Mouse (Mus musculus): Measurements from ENCODE around the gene Ctps. TPM values are rescaled to one million over a fixed set of nuclear protein-coding genes. Genes with fewer than 3 reads are reported as not detected.

Gene Ctps
- total and polyA plus RNA-seq, 3 experiments: 12.5 to 31.1 (median 30.0) TPM

- no peaks in the 10 kb centered on the region for H3K79me2 ChIP-seq (replicated peaks; ENCODE audit: control insufficient read depth, insufficient read depth, low read length)
- 85% methylated on average over 3 of the region's 3 CpGs for WGBS
- H3K27ac ChIP-seq: no peak overlapping the region
- no peaks in the 10 kb centered on the region for H3K4me1 ChIP-seq (ENCODE audit: control insufficient read depth, insufficient read depth, low read length)
- H3K9ac ChIP-seq (ENCODE audit: low read depth, low read length): no peak overlapping the region
- TF ChIP-seq CTCF (IDR thresholded peaks at IDR 0.05): no peak
- no peak for TF ChIP-seq POLR2A (IDR thresholded peaks at IDR 0.05; ENCODE audit: insufficient read depth, low read depth, low read length)
- no peak for TF ChIP-seq EP300 (IDR thresholded peaks at IDR 0.05; ENCODE audit: insufficient read depth, low read depth, low read length)
- DNase-seq: no peak
- H3K4me3 ChIP-seq: no peak overlapping the region
- H3K27me3 ChIP-seq (ENCODE audit: control insufficient read depth, insufficient read depth, low read length): no peaks in the 10 kb centered on the region
- intact Hi-C loops (cut with DNase I): no loop called here
- no peaks in the 10 kb centered on the region; the same call in 1 of the 2 replicates for H3K36me3 ChIP-seq (ENCODE audit: control insufficient read depth, insufficient read depth, low read length)
These were observed 47.0 kb downstream of the Ctps start for GRCm38 (mm10) chr4:120523092-120523491.

- Histone ChIP-seq H3K27ac (no peak overlapping the region), H3K27me3 (ENCODE audit: control insufficient read depth, insufficient read depth, low read length) (no peaks in the 10 kb centered on the region), H3K4me3 (no peak overlapping the region), H3K4me1 (ENCODE audit: control insufficient read depth, insufficient read depth, low read length) (no peaks in the 10 kb centered on the region), H3K9ac (ENCODE audit: low read depth, low read length) (no peak overlapping the region), H3K79me2 (replicated peaks; ENCODE audit: control insufficient read depth, insufficient read depth, low read length) (no peaks in the 10 kb centered on the region), H3K36me3 (ENCODE audit: control insufficient read depth, insufficient read depth, low read length) (no peaks in the 10 kb centered on the region; the same call in 1 of the 2 replicates)
- DNase-seq: no peak
- intact Hi-C loops (cut with DNase I): no loop called here
- WGBS: 79% methylated on average over 4 of the region's 4 CpGs
- no peak for TF ChIP-seq CTCF (IDR thresholded peaks at IDR 0.05)
- TF ChIP-seq EP300 (IDR thresholded peaks at IDR 0.05; ENCODE audit: insufficient read depth, low read depth, low read length): no peak
- TF ChIP-seq POLR2A (IDR thresholded peaks at IDR 0.05; ENCODE audit: insufficient read depth, low read depth, low read length): no peak
These were observed 47.7 kb downstream of the Ctps start for GRCm38 (mm10) chr4:120522351-120522750.

- H3K36me3 ChIP-seq (ENCODE audit: control insufficient read depth, insufficient read depth, low read length): no peaks in the 10 kb centered on the region; the same call in 1 of the 2 replicates
- H3K4me1 ChIP-seq (ENCODE audit: control insufficient read depth, insufficient read depth, low read length): no peaks in the 10 kb centered on the region
- H3K79me2 ChIP-seq (replicated peaks; ENCODE audit: control insufficient read depth, insufficient read depth, low read length): no peaks in the 10 kb centered on the region
- no peaks in the 10 kb centered on the region for H3K27me3 ChIP-seq (ENCODE audit: control insufficient read depth, insufficient read depth, low read length)
- no peak overlapping the region for H3K4me3 ChIP-seq
- intact Hi-C loops (cut with DNase I): no loop called here
- no peak overlapping the region for H3K27ac ChIP-seq
- no peak for DNase-seq
- 85% methylated on average over 5 of the region's 5 CpGs for WGBS
- no peak overlapping the region for H3K9ac ChIP-seq (ENCODE audit: low read depth, low read length)
- no peak for TF ChIP-seq CTCF (IDR thresholded peaks at IDR 0.05)
- no peak for TF ChIP-seq POLR2A (IDR thresholded peaks at IDR 0.05; ENCODE audit: insufficient read depth, low read depth, low read length)
- no peak for TF ChIP-seq EP300 (IDR thresholded peaks at IDR 0.05; ENCODE audit: insufficient read depth, low read depth, low read length)
These were observed 48.3 kb downstream of the Ctps start for GRCm38 (mm10) chr4:120521761-120522160.

- Histone ChIP-seq H3K36me3 (ENCODE audit: control insufficient read depth, insufficient read depth, low read length) (peaks cover 2% of the 10 kb centered on the region), H3K27me3 (ENCODE audit: control insufficient read depth, insufficient read depth, low read length) (no peaks in the 10 kb centered on the region), H3K4me1 (ENCODE audit: control insufficient read depth, insufficient read depth, low read length) (no peaks in the 10 kb centered on the region), H3K4me3 (no peak overlapping the region), H3K79me2 (replicated peaks; ENCODE audit: control insufficient read depth, insufficient read depth, low read length) (no peaks in the 10 kb centered on the region), H3K9ac (ENCODE audit: low read depth, low read length) (no peak overlapping the region), H3K27ac (no peak overlapping the region)
- 55% methylated on average over 4 of the region's 4 CpGs for WGBS
- intact Hi-C loops (cut with DNase I): loop anchor here (5.0 kb wide), 1 partner anchor 130 kb away; no protein-coding TSS in a partner anchor
- DNase-seq: peak in 1 of 2 experiments; percentile 10
- TF ChIP-seq EP300 (IDR thresholded peaks at IDR 0.05; ENCODE audit: insufficient read depth, low read depth, low read length) (no peak), POLR2A (IDR thresholded peaks at IDR 0.05; ENCODE audit: insufficient read depth, low read depth, low read length) (no peak), CTCF (IDR thresholded peaks at IDR 0.05) (no peak)
These were observed 52.7 kb downstream of the Ctps start for GRCm38 (mm10) chr4:120517335-120517734.

- Histone ChIP-seq H3K27me3 (ENCODE audit: control insufficient read depth, insufficient read depth, low read length) (no peaks in the 10 kb centered on the region), H3K36me3 (ENCODE audit: control insufficient read depth, insufficient read depth, low read length) (peaks cover 2% of the 10 kb centered on the region), H3K4me3 (no peak overlapping the region), H3K9ac (ENCODE audit: low read depth, low read length) (no peak overlapping the region), H3K27ac (no peak overlapping the region), H3K4me1 (ENCODE audit: control insufficient read depth, insufficient read depth, low read length) (no peaks in the 10 kb centered on the region), H3K79me2 (replicated peaks; ENCODE audit: control insufficient read depth, insufficient read depth, low read length) (no peaks in the 10 kb centered on the region)
- TF ChIP-seq CTCF (IDR thresholded peaks at IDR 0.05) (no peak), POLR2A (IDR thresholded peaks at IDR 0.05; ENCODE audit: insufficient read depth, low read depth, low read length) (no peak), EP300 (IDR thresholded peaks at IDR 0.05; ENCODE audit: insufficient read depth, low read depth, low read length) (no peak)
- WGBS: 80% methylated on average over 7 of the region's 7 CpGs
- intact Hi-C loops (cut with DNase I): loop anchor here (5.0 kb wide), 1 partner anchor 130 kb away; no protein-coding TSS in a partner anchor
- DNase-seq: no peak
These were observed 53.2 kb downstream of the Ctps start for GRCm38 (mm10) chr4:120516907-120517306.

- 95% methylated on average over 7 of the region's 7 CpGs for WGBS
- TF ChIP-seq CTCF (IDR thresholded peaks at IDR 0.05) (no peak), EP300 (IDR thresholded peaks at IDR 0.05; ENCODE audit: insufficient read depth, low read depth, low read length) (no peak), POLR2A (IDR thresholded peaks at IDR 0.05; ENCODE audit: insufficient read depth, low read depth, low read length) (no peak)
- peaks cover 2% of the 10 kb centered on the region for H3K36me3 ChIP-seq (ENCODE audit: control insufficient read depth, insufficient read depth, low read length)
These were observed 53.6 kb downstream of the Ctps start for GRCm38 (mm10) chr4:120516491-120516890.

More at GRCm38 (mm10) chr4:120516491-120516890, 53.6 kb downstream of the Ctps start:
- H3K4me3 ChIP-seq: no peak overlapping the region
- H3K79me2 ChIP-seq (replicated peaks; ENCODE audit: control insufficient read depth, insufficient read depth, low read length): no peaks in the 10 kb centered on the region
- H3K4me1 ChIP-seq (ENCODE audit: control insufficient read depth, insufficient read depth, low read length): no peaks in the 10 kb centered on the region
- H3K27ac ChIP-seq: no peak overlapping the region
- no peak overlapping the region for H3K9ac ChIP-seq (ENCODE audit: low read depth, low read length)
- H3K27me3 ChIP-seq (ENCODE audit: control insufficient read depth, insufficient read depth, low read length): no peaks in the 10 kb centered on the region
- intact Hi-C loops (cut with DNase I): loop anchor here (5.0 kb wide), 1 partner anchor 129 kb away; no protein-coding TSS in a partner anchor
- DNase-seq: no peak

Data from heart, adult 2 months (tissue).